Mouse (Mus musculus) 416B (cell line): ENCODE data around the gene Ntn1.

ENCODE experiments used
- DNase-seq: peaks from one replicate; pipeline ENCODE4 v3.0.0; 2011; ENCODE audit warnings: low read depth

Gene Ntn1

GRCm38 (mm10) chr11:68405576-68405975 lies 5.0 kb upstream of the Ntn1 start:
- DNase-seq = no peak

DNA sequence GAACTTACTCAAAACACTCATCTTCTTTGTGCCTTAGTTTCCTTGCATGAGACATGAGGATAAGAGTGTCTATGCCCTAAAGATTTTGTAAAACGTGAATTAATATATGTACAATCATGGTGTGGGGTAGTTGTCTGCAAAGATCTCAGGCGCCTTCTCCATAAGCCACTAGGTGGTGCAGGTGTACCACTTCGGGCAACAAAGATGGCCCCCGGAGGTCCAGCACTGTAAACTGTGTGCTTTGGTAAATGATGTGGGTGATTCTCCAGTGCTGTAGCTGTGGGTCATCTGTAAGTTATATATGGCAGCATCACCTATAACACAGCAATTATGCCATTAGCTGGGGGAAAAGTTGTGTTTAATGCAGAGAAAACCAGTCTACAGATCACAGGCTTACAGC lies 3.6 kb upstream of the Ntn1 start:
- peak; percentile 37 for DNase-seq

DNA sequence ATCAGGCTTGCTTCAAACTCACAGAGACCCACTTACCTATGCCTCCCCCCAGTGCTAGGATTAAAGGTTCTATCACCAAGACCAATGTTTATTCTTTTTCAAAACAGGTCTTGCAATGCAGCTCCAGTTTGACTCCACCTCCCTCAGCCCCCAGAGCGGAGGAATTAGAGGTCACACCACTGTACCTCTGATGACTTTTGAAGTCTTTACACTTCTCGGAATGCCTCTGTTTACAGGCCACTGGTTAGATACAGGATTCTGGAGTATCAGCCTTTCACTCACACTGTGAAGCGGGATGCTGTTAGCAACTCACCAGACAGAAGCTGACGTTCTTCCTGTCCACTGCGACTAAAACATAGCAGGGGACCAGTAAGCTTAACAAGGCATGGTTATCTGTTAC lies 805 bp upstream of the Ntn1 start:
- no peak for DNase-seq

GRCm38 (mm10) chr11:68400021-68400671 lies 477 bp downstream of the Ntn1 start:
- DNase-seq = no peak

DNA sequence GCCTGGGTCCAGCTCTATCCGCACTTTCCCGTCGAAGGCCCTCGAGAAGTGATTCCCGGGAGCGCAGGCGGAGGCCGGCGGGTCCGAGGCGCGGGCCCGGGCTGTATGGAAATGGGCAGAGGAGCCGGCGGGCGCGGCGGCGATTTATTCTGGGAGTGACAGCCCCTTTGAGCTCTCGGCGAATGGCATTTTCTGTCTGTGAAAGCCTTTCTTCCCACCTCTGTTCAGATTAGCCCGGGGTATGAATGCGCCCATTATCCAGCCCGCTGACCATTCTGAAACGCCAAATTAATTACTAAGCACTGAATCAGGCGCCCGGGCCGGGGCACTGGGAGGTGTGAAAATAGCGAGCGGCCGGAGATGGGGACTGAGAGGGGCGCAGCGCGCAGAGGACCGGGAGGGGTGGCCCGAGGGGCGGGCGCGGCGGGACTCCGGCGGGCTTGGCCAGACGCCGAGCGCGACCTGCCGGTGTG lies 1.0 kb downstream of the Ntn1 start:
- DNase-seq = no peak

- DNase-seq = no peak
Measured at GRCm38 (mm10) chr11:68398891-68399547, 1.6 kb downstream of the Ntn1 start.

DNA sequence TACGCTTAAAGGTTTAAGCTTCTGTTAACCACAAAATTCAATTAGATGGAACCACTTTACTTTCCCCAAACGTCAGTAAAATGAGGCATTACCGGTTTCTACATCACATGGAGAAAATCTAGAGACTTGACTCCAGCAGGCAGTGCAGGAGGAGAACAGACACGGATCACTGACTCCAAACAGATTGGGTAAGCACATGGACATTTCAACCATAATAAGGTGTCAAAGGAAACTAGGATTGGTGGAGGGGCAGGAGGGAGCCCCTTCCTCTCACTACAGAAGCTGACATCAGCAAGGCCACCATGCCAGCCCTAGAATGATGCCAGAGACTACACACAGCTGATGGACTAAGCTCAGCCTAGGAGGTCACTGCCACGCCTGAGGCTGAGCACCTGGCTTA lies 5.1 kb downstream of the Ntn1 start:
- DNase-seq = no peak

DNA sequence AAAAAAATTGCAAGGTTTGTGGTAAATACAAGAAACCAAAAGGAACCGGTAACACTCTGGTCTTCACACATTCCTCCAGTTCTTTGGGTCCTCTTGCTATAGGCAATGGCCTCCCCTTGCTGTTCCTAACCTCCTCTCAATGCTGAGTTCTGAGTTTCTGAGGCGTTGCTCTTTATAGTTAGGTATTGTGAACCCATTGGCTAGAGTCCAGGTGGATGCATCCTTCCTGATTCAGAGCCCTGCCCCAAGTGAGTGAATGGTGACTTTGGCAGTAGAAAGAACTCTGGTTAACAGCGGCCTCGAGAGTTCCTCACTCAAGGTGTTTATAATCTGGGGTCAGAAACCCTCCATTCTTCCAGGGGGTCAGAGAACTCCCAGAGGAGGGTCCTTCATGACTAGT lies 5.9 kb downstream of the Ntn1 start:
- DNase-seq = no peak

- no peak for DNase-seq
Measured at GRCm38 (mm10) chr11:68393897-68394490, 6.6 kb downstream of the Ntn1 start.

GRCm38 (mm10) chr11:68390381-68391287 lies 10.0 kb downstream of the Ntn1 start:
- no peak for DNase-seq

DNA sequence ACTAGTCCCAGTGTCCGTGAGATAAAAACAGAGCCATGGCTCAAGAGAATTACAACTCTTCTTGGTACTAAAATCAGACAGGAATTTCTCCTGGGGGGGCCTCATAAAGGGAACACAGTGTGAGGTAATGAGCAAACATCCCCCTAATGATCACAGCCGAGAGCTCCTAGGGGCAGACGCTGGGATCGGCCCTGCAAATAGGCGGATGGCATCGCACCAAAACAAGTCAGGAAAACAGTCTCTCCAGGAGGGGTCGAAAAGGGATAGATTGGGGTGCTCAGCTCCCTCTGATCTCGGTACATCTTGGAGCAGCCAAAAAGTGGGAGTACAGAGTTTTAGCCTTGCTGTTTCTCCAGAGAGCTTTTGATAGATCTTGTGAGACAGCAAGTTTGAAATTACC lies 11.0 kb downstream of the Ntn1 start:
- no peak for DNase-seq

DNA sequence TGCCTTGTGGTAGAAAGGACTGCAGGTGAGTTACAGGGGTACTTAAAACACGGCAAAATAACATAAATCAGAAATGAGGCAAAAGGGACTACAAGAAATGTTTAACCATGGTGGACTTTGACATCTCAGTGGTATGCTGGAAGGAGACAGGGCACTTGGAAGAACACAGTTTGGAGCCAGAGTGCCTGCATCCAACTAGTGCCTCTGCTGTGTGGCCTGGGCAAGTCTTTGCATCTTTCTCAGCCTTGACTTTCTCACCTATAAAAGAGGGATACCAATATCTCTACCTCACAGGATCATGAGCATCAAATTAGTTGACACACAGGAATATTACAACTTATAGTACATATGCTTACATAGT lies 12.0 kb downstream of the Ntn1 start:
- no peak for DNase-seq

DNA sequence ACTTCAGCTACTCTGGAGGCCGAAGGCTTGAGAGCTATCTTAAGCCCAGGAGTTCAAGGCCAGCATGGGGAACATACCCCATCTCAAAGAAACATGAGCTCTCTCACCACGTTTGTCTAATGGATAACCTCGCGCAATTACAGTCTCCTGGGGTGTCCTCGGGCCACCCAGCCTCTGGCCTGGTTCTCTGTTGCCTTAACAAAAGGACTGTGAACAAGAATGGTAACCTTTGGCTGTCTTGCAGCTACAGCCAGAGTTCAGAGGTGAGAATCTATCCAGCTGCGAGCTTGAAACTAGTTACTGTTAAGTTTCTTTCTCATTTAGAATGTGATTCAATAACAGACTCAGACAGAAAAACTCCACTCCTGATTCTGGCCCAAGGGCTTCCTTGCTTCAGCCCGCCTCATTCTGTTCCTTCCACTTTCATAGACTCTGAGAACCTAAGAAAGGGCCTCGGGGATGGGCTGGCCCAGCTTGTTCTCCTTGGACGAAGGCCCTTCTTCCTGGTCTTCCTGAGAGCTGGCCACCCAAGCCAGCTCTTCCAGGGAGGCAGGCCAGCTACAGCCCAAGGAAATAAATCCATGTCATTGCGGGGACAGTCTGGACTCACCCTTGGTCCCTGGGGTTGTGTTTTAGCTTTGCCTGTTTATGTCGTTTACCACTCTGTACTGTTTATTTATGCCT lies 12.5 kb downstream of the Ntn1 start:
- DNase-seq = no peak

- DNase-seq = no peak
Measured at GRCm38 (mm10) chr11:68387441-68387760, 13.2 kb downstream of the Ntn1 start.

- no peak for DNase-seq
Measured at GRCm38 (mm10) chr11:68386589-68387440, 13.8 kb downstream of the Ntn1 start.

DNA sequence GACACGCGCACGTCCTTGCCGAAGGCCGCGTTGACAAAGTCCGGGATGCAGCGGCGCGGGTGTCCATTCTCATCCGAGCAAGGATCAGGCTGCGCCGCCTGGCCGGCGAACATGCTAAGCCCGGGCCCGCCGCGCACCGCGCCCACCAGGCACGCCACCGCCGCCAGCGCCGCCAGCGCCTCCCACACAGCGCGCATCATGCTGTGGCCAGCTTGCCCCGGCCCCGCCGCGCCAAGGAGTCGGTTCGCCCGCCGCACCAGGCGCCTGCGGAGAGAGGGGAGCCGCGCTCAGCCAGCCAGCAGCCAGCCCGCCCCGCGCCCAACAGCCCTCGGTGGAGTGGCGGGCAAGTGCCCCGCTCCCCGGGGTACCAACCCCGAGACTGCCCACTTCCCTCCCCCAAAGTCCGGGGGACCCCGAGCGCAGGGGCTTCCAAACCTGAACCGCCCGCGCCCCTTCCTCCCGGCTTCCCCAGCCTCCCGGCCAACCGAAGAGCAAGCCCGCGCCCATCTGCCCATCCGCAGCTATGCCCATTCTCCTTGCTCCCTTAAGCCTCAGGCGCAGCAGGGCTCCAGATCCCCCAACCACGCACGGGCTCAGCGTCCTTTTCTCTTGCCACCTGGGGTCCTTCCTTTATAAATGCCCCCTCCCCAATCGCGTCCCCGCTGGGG lies 14.6 kb downstream of the Ntn1 start:
- no peak for DNase-seq

- no peak for DNase-seq
Measured at GRCm38 (mm10) chr11:68385021-68385821, 15.4 kb downstream of the Ntn1 start.

DNA sequence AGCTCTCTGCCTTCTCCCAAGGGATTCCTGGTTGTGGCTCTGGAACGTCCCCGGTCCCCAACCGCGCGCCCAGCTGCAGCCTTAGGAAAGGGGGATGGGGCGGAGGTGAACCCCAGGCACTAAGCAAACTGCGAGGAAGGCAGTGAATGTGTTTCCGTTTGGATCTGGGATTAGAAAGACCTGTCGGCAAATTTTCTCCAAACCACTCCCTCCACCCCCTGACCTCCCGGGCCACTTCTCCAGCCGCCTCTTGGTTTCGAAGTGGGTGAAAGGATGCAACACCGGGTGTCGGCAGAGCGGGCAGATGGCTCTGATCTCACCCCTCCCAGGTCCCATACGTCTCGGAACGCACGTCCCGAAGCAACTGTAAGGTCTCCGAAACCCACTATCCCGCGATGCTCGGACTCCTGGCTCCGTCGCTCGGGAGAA lies 16.0 kb downstream of the Ntn1 start:
- no peak for DNase-seq

DNA sequence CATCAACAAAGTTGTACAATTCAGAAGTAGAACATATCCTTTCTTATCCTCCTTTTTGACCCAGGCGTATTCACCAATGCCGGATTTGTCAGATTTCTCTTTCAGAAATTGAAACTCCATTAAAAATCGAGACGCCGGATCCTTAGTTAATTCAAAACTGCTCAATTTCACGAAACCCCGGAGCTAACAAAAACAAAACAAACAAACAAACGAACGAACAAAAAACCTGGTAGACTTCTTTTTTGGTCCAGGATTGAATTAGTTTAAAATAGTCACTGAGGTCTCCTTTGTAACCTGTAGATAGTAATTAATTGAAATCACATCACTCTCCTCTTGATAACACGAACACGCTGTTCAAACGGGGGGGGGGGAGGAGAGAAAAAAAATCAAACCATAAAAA lies 16.5 kb downstream of the Ntn1 start:
- no peak for DNase-seq

GRCm38 (mm10) chr11:68383519-68383918 lies 17.1 kb downstream of the Ntn1 start:
- DNase-seq = no peak
